Mouse (Mus musculus) bone marrow, adult 2 months (tissue): Measurements from ENCODE around the gene Ncl.
A peak's percentile ranks its signal among the peaks of the same experiment; 100 is the strongest.

Source experiments
- CTCF ChIP-seq: fragments of 200-500 bp; IDR thresholded peaks from 2 replicates; pipeline ENCODE4 v1.5.1; 2011; ENCODE audit warnings: low read length, control low read depth; ENCODE audit not compliant: control insufficient read depth, insufficient read depth
- POLR2A ChIP-seq: fragments of 200-500 bp; IDR thresholded peaks from 2 replicates; pipeline ENCODE4 v1.6.1; 2011; ENCODE audit warnings: low read depth, mild to moderate bottlenecking, control low read depth, low read length, borderline replicate concordance; ENCODE audit not compliant: control insufficient read depth

GRCm38 (mm10) chr1:86404834-86405233 is 45.6 kb upstream of the Ncl start:
- TF ChIP-seq POLR2A, result no peak
- peak; percentile 86 for TF ChIP-seq CTCF
